Mouse (Mus musculus) liver, embryonic 18 days (tissue): Measurements from ENCODE around the gene Cabs1. TPM values are rescaled to one million over a fixed set of nuclear protein-coding genes. Genes with fewer than 3 reads are reported as not detected.

Experiments used
- polyA plus RNA-seq: library from polyadenylated mRNA; depleted of rRNA; stranded (reverse); fragments of >200 nt; gene quantifications from 2 replicates; pipeline ENCODE4 v1.2.3, GENCODE M21; 2012; rRNA removed

The Cabs1 gene
- not detected in 2 replicates for polyA plus RNA-seq

GRCm38 (mm10) chr5:87979139-87979538 lies at the start of gene Cabs1:
Cabs1 (plus strand) TSS chr5:87979439.

GRCm38 (mm10) chr5:87969201-87969600 lies 10.0 kb upstream of the Cabs1 start, which contains the start of the genes 2310003L06Rik and Gm28434:
2310003L06Rik (plus strand) TSS chr5:87969459.
Gm28434 (plus strand) TSS chr5:87969517.

GRCm38 (mm10) chr5:88002249-88002648 lies 23.0 kb downstream of the Cabs1 start, which contains the start of gene Smr3a:
Smr3a (plus strand) TSS chr5:88002549.

Other genes with a start within 250 kb of the Cabs1 start
- gene Csn1s2a, start 204.9 kb upstream of the Cabs1 start, polyA plus RNA-seq: not detected in 2 replicates
- not detected in 2 replicates for gene Csn1s2b, start 171.4 kb upstream of the Cabs1 start, polyA plus RNA-seq
- gene Prr27, start 153.8 kb upstream of the Cabs1 start, polyA plus RNA-seq: not detected in 2 replicates
- not detected in 2 replicates for gene Odam, start 94.4 kb upstream of the Cabs1 start, polyA plus RNA-seq
- gene Csn3, start 53.9 kb upstream of the Cabs1 start, polyA plus RNA-seq: not detected in 2 replicates
- gene 2310003L06Rik, start 10.0 kb upstream of the Cabs1 start, polyA plus RNA-seq: not detected in 2 replicates
- not detected in 2 replicates for gene Gm28434, start 9.9 kb upstream of the Cabs1 start, polyA plus RNA-seq
- gene Smr3a, start 23.1 kb downstream of the Cabs1 start, polyA plus RNA-seq: not detected in 2 replicates
- not detected in 2 replicates for gene Smr2, start 107.1 kb downstream of the Cabs1 start, polyA plus RNA-seq
- not detected in 2 replicates for gene Gm11116, start 132.1 kb downstream of the Cabs1 start, polyA plus RNA-seq
- not detected in 2 replicates for gene Gm11115, start 174.7 kb downstream of the Cabs1 start, polyA plus RNA-seq